Mouse (Mus musculus): ENCODE data around the gene Tns3.

Gene Tns3

GRCm38 (mm10) chr11:8472439-8472838, 191.9 kb downstream of the Tns3 start:
- no peak for DNase-seq (ENCODE audit: low spot score)

GRCm38 (mm10) chr11:8471535-8471934, 192.8 kb downstream of the Tns3 start:
- no peak for DNase-seq (ENCODE audit: low spot score)

- DNase-seq (ENCODE audit: low spot score) = no peak
These were observed 194.8 kb downstream of the Tns3 start for GRCm38 (mm10) chr11:8469537-8469936.

- peak; percentile 74 for DNase-seq (ENCODE audit: low spot score)
These were observed 195.9 kb downstream of the Tns3 start for GRCm38 (mm10) chr11:8468161-8469091.

- DNase-seq (ENCODE audit: low spot score) = peak; percentile 32
These were observed 196.8 kb downstream of the Tns3 start for GRCm38 (mm10) chr11:8467403-8468160.

GRCm38 (mm10) chr11:8463866-8464265, 200.5 kb downstream of the Tns3 start:
- DNase-seq (ENCODE audit: low spot score) = no peak

GRCm38 (mm10) chr11:8462827-8463405, 201.4 kb downstream of the Tns3 start:
- DNase-seq (ENCODE audit: low spot score) = no peak

- DNase-seq (ENCODE audit: low spot score) = no peak
These were observed 203.5 kb downstream of the Tns3 start for GRCm38 (mm10) chr11:8460835-8461234.

- DNase-seq (ENCODE audit: low spot score) = peak; percentile 8
These were observed 206.4 kb downstream of the Tns3 start for GRCm38 (mm10) chr11:8457951-8458350.

GRCm38 (mm10) chr11:8456586-8457285, 207.6 kb downstream of the Tns3 start:
- DNase-seq (ENCODE audit: low spot score) = peak; percentile 21

GRCm38 (mm10) chr11:8455650-8456049, 208.7 kb downstream of the Tns3 start:
- no peak for DNase-seq (ENCODE audit: low spot score)

- no peak for DNase-seq (ENCODE audit: low spot score)
These were observed 211.1 kb downstream of the Tns3 start for GRCm38 (mm10) chr11:8453252-8453651.

GRCm38 (mm10) chr11:8451597-8452201, 212.6 kb downstream of the Tns3 start:
- DNase-seq (ENCODE audit: low spot score) = no peak

GRCm38 (mm10) chr11:8450540-8450939, 213.8 kb downstream of the Tns3 start:
- no peak for DNase-seq (ENCODE audit: low spot score)

GRCm38 (mm10) chr11:8445915-8446356, 218.4 kb downstream of the Tns3 start:
- no peak for DNase-seq (ENCODE audit: low spot score)

- no peak for DNase-seq (ENCODE audit: low spot score)
These were observed 219.4 kb downstream of the Tns3 start for GRCm38 (mm10) chr11:8444759-8445422.

GRCm38 (mm10) chr11:8443539-8444292, 220.6 kb downstream of the Tns3 start:
- DNase-seq (ENCODE audit: low spot score) = no peak

GRCm38 (mm10) chr11:8440706-8441105, 223.6 kb downstream of the Tns3 start:
- DNase-seq (ENCODE audit: low spot score) = no peak

- DNase-seq (ENCODE audit: low spot score) = no peak
These were observed 224.1 kb downstream of the Tns3 start for GRCm38 (mm10) chr11:8440221-8440620.

GRCm38 (mm10) chr11:8439035-8439434, 225.3 kb downstream of the Tns3 start:
- DNase-seq (ENCODE audit: low spot score) = no peak
